Mouse (Mus musculus) testis, adult 2 months (tissue): ENCODE results near the gene Mtmr3.

Source experiments
- CTCF ChIP-seq: fragments of 200-500 bp; IDR thresholded peaks from 2 replicates; pipeline ENCODE4 v1.5.1; 2012; ENCODE audit warnings: low read depth, mild to moderate bottlenecking, inconsistent platforms, low read length, moderate library complexity; ENCODE audit not compliant: control insufficient read depth, insufficient read depth, insufficient replicate concordance
- POLR2A ChIP-seq: fragments of 200-500 bp; IDR thresholded peaks from 2 replicates; pipeline ENCODE4 v1.6.1; 2012; ENCODE audit warnings: low read depth, mild to moderate bottlenecking, inconsistent platforms, low read length, moderate library complexity; ENCODE audit not compliant: control insufficient read depth

DNA sequence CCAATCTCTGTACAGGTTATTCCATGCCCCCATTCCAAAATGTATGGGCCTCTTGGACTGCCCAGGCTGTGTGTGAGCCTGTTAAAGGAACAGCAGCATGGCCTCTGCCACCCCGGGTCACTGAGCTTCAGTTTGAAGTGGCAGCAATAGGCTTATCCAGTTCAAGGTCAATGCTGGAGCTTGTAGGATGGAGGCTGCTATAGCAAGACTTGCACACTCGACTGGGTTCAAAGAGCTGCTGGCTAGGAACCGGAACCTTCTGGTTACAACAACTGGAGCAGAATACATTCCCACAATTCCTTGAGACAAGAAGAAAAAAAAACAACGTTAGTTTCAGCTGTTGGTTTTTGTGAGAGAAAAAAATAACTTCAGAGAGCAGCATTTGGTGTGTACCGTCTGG lies 112.0 kb downstream of the Mtmr3 start:
- TF ChIP-seq CTCF (no peak), POLR2A (no peak)
